In genomic region chr7:145127180-145127579, GRCm38 (mm10) we compare ENCODE assay signal across 12 mouse cellular contexts.
DNase-seq lines count a peak whose midpoint lies in the region; ATAC-seq and TF ChIP-seq lines count a peak whose summit lies in the region.
"Had no signal": no experiment of that assay in that cellular context is flagged by ENCODE, and none has a peak within 500 bp of the region (broad histone marks: within the 10 kb centered on the region; RNA-seq: fewer than 3 reads in every experiment).

No protein-coding gene starts in this region.

- no peak for DNase-seq in heart, adult 2 months
- peak; percentile 65 for DNase-seq in embryo, embryonic 10 days (ENCODE audit: low spot score)
- peak; percentile 52 to 68 for DNase-seq in kidney, postnatal 4 days
- DNase-seq in cerebellum, adult 8-10 months, result no peak
- no peak for DNase-seq in thymus, postnatal 25 days
- DNase-seq in left cerebral cortex, adult 18-20 months (ENCODE audit: low spot score in 2 of 2), result no peak
- DNase-seq: cerebellum, adult 9-11 months; layer of hippocampus, adult 9-11 months had no signal

- no peak for TF ChIP-seq CTCF in heart, adult 2 months (IDR thresholded peaks at IDR 0.05)
- TF ChIP-seq CTCF in intestine, postnatal 0 days (IDR thresholded peaks at IDR 0.05; ENCODE audit: low read depth), result no peak

- intact Hi-C loops in heart, adult 2 months (cut with DNase I), result no loop called here

- H3K9me3 ChIP-seq in heart, embryonic 15.5 days (replicated peaks), result no peaks in the 10 kb centered on the region
- no peaks in the 10 kb centered on the region for H3K9me3 ChIP-seq in intestine, postnatal 0 days (ENCODE audit: control insufficient read depth)
- H3K9me3 ChIP-seq: liver, embryonic 15.5 days had no signal

- peak overlapping the region; percentile 62; the same call in 1 of the 2 replicates for H3K27ac ChIP-seq in heart, embryonic 15.5 days
- H3K27ac ChIP-seq in heart, adult 2 months, result no peak overlapping the region
- H3K27ac ChIP-seq in intestine, postnatal 0 days (ENCODE audit: low read depth, low read length), result no peak overlapping the region
- H3K27ac ChIP-seq: liver, embryonic 15.5 days had no signal

- no peaks in the 10 kb centered on the region for H3K27me3 ChIP-seq in heart, embryonic 15.5 days
- no peaks in the 10 kb centered on the region for H3K27me3 ChIP-seq in heart, adult 2 months (ENCODE audit: control insufficient read depth, insufficient read depth, low read length)
- H3K27me3 ChIP-seq in intestine, postnatal 0 days (replicated peaks; ENCODE audit: control insufficient read depth, insufficient read depth, low read length), result no peaks in the 10 kb centered on the region
- H3K27me3 ChIP-seq: liver, embryonic 15.5 days had no signal

- no peak for TF ChIP-seq EP300 in heart, adult 2 months (IDR thresholded peaks at IDR 0.05; ENCODE audit: insufficient read depth, low read depth, low read length)

- no peak overlapping the region for H3K4me3 ChIP-seq in heart, embryonic 15.5 days
- no peak overlapping the region for H3K4me3 ChIP-seq in heart, adult 2 months
- H3K4me3 ChIP-seq in intestine, postnatal 0 days (ENCODE audit: low read depth, low read length), result no peak overlapping the region
- H3K4me3 ChIP-seq: liver, embryonic 15.5 days; myocyte had no signal

- no peak overlapping the region for H3K9ac ChIP-seq in heart, embryonic 15.5 days
- H3K9ac ChIP-seq in heart, adult 2 months (ENCODE audit: low read depth, low read length), result no peak overlapping the region
- H3K9ac ChIP-seq in intestine, postnatal 0 days (ENCODE audit: low read depth, low read length), result no peak overlapping the region
- H3K9ac ChIP-seq: liver, embryonic 15.5 days had no signal

- H3K36me3 ChIP-seq in heart, embryonic 15.5 days, result no peaks in the 10 kb centered on the region
- no peaks in the 10 kb centered on the region for H3K36me3 ChIP-seq in heart, adult 2 months (ENCODE audit: control insufficient read depth, insufficient read depth, low read length)
- no peaks in the 10 kb centered on the region for H3K36me3 ChIP-seq in intestine, postnatal 0 days (ENCODE audit: control insufficient read depth, insufficient read depth)
- H3K36me3 ChIP-seq: liver, embryonic 15.5 days had no signal

- H3K4me1 ChIP-seq in heart, embryonic 15.5 days (replicated peaks), result peaks cover 30% of the 10 kb centered on the region
- peaks cover 7% of the 10 kb centered on the region for H3K4me1 ChIP-seq in heart, adult 2 months (ENCODE audit: control insufficient read depth, insufficient read depth, low read length)
- H3K4me1 ChIP-seq in intestine, postnatal 0 days (replicated peaks; ENCODE audit: control insufficient read depth, insufficient read depth, low read length), result 0 out of 2 replicates have a peak, but pooled peaks cover 3% of the 10 kb centered on the region

- TF ChIP-seq POLR2A in heart, adult 2 months (IDR thresholded peaks at IDR 0.05; ENCODE audit: insufficient read depth, low read depth, low read length), result no peak

- no peaks in the 10 kb centered on the region for H3K79me2 ChIP-seq in heart, adult 2 months (replicated peaks; ENCODE audit: control insufficient read depth, insufficient read depth, low read length)

- WGBS in heart, embryonic 15.5 days, result 68% methylated on average over 4 of the region's 4 CpGs
- whole genome bisulfite sequencing in heart, adult 2 months, result 92% methylated on average over 4 of the region's 4 CpGs
- WGBS in intestine, postnatal 0 days, result 26% methylated on average over 4 of the region's 4 CpGs

- no peak for ATAC-seq in heart, embryonic 15.5 days (replicated peaks; ENCODE audit: insufficient number of reproducible peaks, insufficient read depth, low FRiP score, low read depth)
- ATAC-seq in intestine, postnatal 0 days, result 0 out of 2 replicates have a peak, but pooled peaks have one; percentile 18

- no peak overlapping the region for H3K4me2 ChIP-seq in heart, embryonic 15.5 days
- H3K4me2 ChIP-seq in intestine, postnatal 0 days (replicated peaks; ENCODE audit: low read depth), result no peak overlapping the region
- H3K4me2 ChIP-seq: liver, embryonic 15.5 days had no signal

Comparison
In these comparisons a context has a peak if more than half of its experiments do, and no peak if none do; other contexts are left out.
1. DNase-seq: peak in embryo, embryonic 10 days (single experiment) and kidney, postnatal 4 days (2 of 2); none in heart, adult 2 months (0 of 2), cerebellum, adult 8-10 months (single experiment), thymus, postnatal 25 days (single experiment) and left cerebral cortex, adult 18-20 months (0 of 2).